Mouse (Mus musculus): ENCODE results near the gene Nav3.

Gene Nav3

DNA sequence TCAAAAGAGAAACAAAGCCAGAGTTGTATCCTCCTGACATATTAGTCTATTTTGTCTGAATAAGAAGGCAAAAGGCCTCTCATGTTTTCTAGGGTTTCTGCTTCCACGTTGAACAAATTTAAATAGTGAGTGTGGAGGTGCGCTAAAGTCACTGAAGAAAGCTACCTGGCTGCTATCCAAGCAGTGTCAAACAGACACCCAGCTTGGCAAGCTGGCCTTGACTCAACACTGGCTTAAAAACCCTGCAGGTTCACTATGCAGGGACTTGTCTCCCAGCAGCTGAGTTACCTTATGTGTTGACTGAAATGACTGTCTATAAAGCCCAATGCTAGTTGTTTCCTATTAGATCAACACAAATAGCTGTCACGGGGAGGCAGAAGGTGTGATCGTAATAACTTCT lies 612.3 kb downstream of the Nav3 start:
- in situ Hi-C loops (cut with MboI, MseI), result no loop called here

DNA sequence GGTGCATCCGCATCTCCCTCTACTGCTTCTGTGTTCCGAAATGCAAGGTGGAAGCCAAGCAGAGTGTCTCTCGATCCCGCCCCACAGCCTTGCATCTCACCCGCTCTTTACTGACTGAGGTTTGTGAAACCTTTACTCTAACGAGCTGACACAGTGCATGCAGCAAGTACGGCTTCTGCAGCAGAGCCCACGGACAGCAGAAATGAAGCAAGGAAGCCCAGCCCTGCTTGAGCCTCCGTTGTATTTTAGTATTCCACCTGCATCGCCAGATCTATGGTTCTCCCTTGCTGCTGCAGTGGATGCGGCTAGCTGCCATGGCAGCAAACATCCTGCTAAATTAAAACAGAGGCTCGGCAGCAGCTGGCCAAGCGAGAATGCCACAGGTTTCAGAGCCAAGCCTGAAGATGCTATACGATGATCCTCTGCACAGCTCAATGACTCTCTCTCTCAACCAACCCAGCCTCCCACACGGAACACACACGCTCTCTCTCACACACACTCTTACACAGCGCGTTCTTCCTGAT lies 623.2 kb downstream of the Nav3 start:
- in situ Hi-C loops (cut with MboI, MseI), result no loop called here

DNA sequence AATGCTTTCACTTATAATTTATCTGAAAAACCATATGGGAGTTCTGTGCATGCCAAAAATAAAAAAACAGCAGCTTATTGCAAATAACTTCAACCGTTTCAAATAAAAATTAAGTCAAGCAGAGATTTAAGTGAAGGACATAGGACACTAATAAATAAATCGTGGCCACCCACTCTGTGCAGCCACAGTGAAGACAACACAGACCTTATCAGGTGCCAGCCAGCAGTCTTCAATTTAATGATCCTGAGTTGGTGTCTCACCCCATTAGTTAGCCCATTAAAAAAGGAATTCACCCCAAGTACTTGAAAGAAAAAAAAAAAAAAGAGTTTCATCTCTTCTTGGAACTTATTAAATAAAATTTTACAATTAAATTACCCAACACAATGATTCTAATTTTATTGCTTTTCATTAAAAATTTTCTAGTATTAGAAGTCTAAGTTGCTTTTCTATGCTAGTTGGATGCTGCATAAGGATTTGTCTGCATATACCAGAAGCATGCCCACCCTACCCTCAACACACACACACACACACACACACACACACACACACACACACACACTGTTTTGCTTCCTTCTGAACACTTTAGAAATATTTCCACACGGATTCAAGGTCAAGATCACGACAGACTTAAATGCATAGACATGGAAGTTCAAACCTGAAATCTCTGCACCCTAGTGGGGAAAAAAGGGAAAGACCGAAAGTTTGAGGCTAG lies 649.1 kb downstream of the Nav3 start:
- in situ Hi-C loops (cut with MboI, MseI), result no loop called here

DNA sequence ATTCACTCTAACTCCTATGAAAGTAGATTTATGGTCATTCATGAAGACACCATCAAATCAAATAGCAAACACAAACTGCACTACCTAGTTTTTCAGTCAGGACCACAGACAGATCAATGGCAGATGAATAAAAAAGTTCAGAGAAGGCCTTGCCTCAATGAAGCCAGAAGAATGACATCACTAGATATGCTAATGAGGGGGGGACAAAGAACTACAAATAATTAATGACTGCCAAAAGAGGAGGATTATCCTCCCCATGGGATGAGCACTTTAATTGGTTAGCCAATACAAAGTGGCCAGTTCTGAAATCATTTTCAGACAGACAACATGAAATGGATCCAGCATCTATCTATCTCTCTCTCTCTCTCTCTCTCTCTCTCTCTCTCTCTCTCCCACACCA lies 652.6 kb downstream of the Nav3 start:
- in situ Hi-C loops (cut with MboI, MseI), result no loop called here

DNA sequence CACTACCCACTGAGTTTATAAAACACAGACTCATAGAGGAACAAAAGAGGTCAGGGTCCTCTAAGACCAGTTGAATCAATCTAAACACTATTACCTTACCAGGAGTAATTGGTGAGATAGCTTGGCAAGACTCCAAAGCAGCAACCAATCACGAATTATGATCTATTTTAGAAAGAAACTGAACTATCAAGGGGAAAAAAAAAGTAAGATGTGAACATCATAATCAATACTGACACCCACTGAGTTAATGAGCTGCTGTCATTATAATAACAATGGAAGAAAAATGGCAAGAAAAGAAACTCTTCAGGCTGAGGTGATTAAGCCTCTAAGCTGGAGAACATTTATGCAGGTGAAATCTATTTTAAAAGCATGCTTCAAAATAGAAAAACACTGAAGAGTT lies 653.8 kb downstream of the Nav3 start:
- in situ Hi-C loops (cut with MboI, MseI), result no loop called here

DNA sequence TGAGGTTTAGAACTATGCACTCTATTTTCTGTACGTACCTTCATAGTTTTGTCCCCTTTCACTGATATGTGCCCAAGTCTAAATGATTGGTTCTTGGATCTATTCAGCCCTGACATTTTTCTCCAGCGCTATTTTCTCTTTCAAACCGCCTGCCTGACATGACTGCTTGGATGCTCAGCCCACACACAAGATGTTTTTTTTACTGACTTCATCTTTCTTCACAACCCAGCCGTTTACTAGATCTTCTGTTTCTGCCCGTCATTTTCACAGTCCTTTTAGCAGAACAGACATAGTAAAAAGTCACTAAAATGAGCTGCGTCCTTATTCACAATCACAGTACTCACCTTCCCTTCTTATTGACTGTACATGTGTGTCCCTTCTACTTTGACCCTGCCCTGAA lies 656.8 kb downstream of the Nav3 start:
- in situ Hi-C loops (cut with MboI, MseI), result no loop called here

DNA sequence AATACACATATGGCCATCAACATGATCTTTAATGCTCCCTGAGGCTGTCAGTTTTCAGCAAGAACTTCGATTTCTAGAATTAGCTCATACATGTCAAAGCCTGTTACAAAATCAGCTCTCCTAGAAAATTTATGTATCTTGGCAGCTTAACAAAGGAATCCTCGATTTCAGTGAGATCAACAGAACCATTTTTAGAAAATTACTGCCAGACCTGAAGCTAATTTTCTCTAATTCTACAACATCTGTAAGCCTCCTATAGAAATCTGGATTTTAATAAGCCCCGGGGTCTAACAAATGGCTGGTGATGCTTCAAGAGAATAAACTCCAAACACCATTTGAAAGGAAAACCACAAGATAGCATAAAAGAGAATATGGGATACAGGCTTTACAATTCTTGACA lies 659.0 kb downstream of the Nav3 start:
- in situ Hi-C loops (cut with MboI, MseI), result no loop called here

DNA sequence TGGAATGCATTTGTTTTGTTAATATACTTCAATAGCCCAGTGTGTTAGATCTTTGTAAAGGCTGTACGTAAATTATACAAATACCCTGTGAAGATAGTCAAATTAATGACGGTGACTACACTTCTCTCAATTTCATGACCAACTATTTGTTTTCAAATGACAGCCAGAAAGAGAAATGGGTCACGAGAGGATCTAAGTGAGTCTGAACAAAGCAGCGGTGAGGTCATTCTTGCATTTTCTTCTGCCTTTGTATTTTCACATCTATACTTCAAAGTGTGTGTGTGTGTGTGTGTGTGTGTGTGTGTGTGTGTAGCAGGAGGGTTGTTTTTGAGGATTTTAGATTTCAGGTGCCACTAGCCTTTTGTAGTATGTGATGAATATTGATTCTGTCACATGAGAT lies 662.5 kb downstream of the Nav3 start:
- in situ Hi-C loops (cut with MboI, MseI), result no loop called here

DNA sequence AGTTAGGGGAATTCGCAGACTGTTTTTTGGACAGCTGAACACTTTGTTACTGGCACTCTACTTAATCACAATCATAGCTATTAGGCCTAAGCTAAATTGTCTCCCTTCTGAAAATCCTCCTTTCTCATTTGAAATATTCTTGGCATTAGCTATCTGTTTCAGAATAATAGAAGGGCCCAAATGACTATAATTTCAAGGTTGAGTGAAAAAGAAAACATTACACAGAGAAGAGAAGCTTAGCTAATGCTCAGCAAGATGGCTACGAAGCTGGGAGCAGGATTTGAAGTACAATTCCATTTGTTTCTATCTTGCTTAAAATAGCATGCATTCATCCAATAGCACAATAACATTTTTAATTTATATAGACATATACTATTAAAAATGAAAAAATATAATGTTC lies 667.3 kb downstream of the Nav3 start:
- in situ Hi-C loops (cut with MboI, MseI), result no loop called here

DNA sequence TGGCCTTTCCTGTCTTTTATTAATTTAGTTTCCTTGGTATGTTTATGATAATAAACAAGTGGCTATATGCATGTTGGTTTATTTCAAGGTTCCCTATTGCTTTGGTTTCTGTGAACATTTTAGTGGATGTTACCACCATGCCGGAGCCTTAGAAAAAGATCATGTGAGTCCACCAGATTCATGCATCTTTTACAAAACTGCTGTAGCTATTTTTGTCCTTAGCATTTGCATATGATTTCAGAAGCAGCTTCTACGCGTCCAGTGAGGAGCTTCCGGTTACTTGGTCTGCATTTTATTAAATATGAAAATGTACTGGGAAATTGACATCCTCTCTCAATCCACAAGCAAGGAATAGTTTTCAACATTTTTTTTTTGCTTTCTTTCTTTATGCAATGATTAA lies 676.9 kb downstream of the Nav3 start:
- in situ Hi-C loops (cut with MboI, MseI), result no loop called here

DNA sequence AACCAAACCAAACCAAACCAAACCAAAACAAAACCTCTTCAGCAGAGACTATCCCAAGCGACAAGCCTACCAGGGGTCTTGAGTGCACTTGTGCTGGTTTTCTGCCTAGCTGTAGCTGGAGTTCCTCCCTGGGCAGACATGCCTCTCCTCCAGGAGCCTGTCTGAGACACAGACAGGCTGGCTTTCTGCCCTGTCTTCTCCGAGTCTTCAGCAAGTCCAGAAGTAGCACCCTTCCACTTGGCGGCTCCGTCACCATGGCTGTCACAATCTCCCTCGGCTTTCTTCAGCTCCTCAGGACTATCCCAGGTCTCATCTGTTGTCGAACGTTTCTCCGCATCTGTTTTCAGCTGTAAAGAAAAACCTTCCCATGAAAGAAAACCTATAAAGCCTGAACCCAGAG lies 686.9 kb downstream of the Nav3 start:
- in situ Hi-C loops (cut with MboI, MseI), result loop anchor here in 1 of 2 experiments (25.0 kb wide), 1 partner anchor 1293 kb away; no protein-coding TSS in a partner anchor

DNA sequence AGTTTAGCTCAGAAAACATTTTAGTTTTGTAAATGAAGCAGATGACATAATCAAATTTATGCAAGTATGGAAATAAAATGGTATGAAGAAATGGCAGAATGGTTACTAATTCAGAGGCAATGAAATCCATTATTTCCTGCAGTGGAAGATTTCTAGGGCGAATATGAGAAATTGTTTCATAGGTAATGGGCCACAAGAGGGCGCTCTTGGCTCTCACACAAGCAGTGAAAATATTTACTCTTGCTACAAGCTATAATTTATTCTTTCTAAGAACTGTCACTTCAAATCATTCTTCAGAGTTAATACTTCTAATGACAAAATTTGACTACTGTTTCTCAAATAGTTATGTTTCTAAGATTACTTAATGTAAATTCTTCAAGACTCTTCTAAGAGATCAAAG lies 690.4 kb downstream of the Nav3 start:
- in situ Hi-C loops (cut with MboI, MseI), result loop anchor here in 1 of 2 experiments (25.0 kb wide), 1 partner anchor 1297 kb away; no protein-coding TSS in a partner anchor

DNA sequence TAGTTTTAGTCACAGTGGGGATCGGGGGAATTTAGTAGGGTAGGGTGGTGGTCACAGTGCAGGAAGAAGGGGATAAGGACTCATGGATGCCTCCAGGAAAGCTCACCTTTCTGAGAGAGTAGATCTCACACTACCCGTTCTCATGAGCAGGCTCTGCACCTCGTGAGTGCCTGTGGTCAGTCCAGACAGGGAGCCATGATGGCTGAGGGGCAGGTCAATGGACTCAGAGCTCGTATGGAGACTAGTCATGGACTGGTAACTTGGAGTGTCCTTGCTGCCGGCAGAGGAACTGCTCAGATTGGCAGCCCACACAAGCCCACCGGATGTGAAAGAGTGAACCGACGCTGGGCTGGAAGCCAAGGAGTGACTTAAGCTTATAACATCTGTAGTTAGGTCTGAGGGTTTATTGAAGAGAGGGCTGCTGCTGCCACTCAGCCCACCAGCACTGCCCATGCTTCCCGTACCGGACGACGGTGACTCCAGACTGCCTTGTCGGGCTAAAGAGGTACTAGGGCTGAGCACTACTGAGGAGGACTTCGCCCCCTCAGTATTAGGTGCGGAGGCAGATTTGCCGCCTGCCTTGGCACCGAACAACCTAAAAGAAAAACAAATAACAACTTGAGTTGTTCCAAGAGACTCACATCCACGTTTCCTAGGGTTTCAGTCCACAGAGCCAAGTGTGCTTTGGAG lies 691.4 kb downstream of the Nav3 start:
- in situ Hi-C loops (cut with MboI, MseI), result loop anchor here in 1 of 2 experiments (25.0 kb wide), 1 partner anchor 1298 kb away; no protein-coding TSS in a partner anchor

DNA sequence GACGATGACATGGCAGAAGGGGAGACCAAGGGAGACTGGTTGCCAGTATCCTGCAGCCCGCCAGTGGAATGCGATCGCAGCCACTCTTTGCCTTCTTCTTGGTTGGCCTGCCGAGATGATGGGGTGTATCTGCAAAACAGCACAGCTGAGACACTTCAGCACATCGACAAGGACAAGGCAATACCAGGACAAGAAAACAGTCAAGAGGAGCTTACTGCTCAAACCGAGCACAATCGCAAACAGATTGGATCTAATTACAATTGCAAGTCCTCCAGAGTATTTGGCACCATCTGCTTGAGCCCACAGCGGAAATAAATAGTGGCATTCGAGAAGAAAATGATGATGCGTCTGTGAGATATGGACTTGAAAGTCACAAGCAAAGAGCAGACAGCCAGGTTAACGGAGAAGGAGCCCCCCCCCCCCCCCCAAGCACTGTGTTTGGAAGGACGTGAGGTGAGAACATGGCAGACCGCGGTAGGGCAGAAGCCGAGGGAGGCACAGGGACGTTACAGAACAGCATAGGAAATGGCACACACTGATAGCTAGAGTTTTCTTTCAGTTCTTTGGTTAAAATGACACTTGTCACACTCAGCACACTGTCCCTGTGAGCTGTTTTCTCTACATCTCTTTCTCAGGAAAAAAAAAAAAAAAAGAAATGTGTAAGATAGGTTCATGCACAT lies 696.9 kb downstream of the Nav3 start:
- in situ Hi-C loops (cut with MboI, MseI), result loop anchor here in 1 of 2 experiments (25.0 kb wide), 1 partner anchor 1303 kb away; no protein-coding TSS in a partner anchor

DNA sequence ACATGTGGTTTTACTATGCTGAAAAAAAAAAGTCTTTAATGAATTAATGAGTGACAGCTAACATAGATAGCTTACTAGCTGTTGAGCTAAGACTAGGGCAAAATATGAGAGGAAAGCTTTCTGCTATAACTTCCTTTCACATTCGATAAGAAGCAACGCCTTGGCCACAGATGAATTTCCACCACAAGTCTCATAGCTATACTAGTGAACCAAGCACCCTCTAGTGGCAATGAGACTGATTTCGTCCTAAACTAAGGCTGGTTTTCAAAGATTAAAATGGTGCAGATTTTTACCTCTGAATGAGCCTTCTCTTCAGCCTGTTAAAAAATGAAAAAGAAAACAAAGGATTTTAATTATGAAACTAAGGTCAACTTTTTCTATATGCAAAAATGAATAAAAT lies 709.1 kb downstream of the Nav3 start:
- in situ Hi-C loops (cut with MboI, MseI), result no loop called here

DNA sequence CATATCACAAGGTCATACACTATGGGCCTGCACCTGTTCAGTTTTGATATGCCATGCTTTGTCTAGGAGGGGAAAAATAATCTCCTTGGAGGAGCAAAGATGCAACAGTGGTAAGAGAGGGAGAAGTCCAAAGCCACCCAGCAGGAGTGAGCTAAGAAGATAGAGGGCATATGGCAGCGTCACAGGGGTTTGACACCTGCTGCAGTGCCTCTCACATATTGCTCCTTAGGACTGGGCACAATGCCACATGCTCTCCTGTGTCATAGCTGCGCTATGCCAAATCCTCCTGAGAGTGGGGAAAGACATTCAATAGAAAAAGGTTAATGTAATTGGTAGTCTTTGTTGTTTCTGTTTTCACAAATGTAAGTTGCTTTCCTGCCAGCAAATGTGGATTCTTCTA lies 714.3 kb downstream of the Nav3 start:
- in situ Hi-C loops (cut with MboI, MseI), result no loop called here

DNA sequence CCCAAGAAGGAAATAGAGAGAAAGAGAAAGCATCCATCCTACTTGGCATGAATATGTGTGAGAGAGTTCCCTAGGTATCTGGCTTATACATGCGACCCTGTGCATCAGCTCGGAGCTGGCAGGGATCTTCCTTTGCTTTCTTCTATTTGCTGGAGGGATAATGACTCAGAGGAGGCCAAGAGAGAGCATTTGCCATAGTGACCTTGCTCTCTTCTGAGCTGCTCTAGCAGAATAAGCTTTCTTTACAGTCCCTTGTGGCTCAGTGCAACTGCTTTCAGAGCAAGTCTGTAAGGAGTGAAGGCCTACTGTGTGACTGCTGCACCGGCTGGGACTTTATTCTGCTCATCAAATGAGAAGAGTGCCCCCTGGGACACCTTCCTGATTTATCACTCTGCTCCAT lies 715.7 kb downstream of the Nav3 start:
- in situ Hi-C loops (cut with MboI, MseI), result no loop called here

DNA sequence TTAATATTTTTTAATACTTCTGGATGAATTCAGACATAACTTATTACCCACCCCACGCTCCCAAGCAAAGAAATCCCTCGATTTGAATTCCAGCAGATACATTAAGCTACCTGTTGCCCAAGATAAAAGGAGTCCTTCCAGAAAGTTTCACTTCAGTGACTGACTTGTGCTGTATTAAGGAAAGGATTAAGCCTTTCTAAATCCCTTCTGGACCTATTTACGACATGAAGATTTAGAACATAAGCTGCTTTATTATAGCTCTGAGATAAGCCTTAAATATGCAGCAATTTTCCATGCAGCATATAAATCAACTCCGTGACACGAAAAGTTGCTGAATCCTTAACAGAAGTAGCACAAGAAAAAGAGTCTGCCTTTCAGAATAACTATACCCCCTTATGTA lies 732.4 kb downstream of the Nav3 start:
- in situ Hi-C loops (cut with MboI, MseI), result no loop called here

DNA sequence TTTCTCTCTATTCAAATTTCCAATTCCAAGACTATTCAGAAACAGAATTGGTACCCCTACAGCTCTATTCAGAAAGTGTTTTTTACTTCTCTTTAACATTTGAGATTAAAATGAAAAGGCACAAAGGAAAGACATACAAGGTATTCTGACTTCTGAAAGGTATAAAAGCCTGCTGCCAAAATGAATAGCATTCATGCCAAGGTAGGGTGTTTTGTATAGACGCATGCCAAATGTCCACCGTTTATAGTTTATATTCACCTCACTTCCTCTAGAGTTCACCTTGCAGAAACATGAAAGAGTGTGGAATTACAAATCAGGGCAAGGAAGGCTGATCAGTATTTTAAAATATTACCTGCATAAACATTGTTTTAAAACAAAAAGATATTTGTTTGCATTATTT lies 737.2 kb downstream of the Nav3 start:
- in situ Hi-C loops (cut with MboI, MseI), result no loop called here

DNA sequence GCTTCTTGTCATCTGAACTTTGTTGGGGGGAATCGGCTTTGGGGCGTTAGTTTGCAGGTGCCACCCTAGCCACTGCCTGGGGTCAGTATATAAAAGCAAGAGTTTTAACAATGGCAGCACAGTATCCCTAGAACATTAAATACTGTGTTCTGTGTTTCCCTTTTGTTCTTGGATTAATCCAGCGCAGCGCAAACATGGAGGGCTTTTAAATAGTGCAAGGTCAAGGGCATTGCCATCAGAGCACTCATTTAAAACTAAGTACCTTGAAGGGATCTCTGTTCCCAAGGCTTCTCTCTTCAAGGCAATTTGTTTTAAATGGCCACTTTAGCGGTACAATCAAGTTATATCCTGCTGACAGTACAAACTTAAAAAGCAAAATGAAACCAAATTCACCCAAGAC lies 737.6 kb downstream of the Nav3 start:
- in situ Hi-C loops (cut with MboI, MseI), result no loop called here

DNA sequence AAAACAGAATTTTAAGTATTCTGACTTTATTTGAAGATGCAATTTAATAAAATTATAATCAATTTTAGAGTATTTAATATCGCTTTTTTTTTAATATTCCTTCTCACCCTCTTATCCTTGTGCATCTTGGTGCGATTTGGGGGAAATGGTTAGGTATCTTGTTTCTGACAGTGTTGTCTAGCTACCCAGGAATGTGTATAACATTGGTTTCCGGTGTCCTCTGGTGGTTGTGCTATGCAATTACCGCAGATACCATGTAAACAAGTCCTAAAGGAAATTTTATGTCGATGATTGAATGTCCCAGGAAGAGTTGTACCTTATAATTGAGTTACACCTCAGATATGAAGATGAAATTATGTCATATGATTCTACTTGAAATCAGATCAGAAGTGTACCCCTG lies 743.0 kb downstream of the Nav3 start:
- in situ Hi-C loops (cut with MboI, MseI), result no loop called here

DNA sequence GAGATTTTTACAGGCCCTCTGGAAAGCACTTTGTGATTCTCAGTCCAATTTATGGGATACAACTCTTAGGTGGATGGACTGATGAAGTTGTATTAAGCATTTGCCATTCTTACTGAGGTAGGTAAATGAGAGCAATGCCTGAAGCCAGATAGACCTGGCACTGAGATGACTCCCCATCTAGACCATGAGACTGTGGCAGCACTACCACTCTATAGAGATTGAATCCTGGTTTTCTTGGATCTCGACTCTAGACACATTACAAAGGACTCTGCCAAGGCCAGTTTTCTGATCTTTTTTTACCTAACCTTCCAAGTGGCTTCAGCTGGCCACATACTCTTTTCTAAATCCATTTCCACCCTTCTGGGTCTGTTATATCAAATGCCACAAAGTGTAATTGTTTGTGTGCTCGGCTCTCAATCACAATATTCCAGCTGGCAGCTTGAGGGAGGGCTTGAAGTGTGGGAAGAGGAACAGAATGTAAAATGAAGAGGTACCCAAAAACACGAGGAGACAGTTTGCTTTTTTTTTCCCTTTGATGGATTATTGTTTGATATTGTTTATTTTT lies 756.2 kb downstream of the Nav3 start:
- in situ Hi-C loops (cut with MboI, MseI), result no loop called here
